Mouse (Mus musculus): ENCODE measurements at regions not wholly inside any gene's neighbourhood (a gene's known extent, or its start where the extent isn't known, plus 50 kb on each side); places are given as distances from the start of the nearest gene placed in this dataset.

- H3K9me3 ChIP-seq (ENCODE audit: control insufficient read depth, insufficient read depth, low read depth, low read length), result no peaks in the 10 kb centered on the region; the same call in 1 of the 2 replicates
- no peaks in the 10 kb centered on the region for H3K36me3 ChIP-seq (ENCODE audit: control insufficient read depth, insufficient read depth, low read length, poor library complexity, severe bottlenecking)
- H3K4me3 ChIP-seq (ENCODE audit: insufficient read depth in 1 of 2, low read depth in 1 of 2, low read length in 2 of 2, poor library complexity in 1 of 2, severe bottlenecking in 1 of 2), result no peak overlapping the region
- no peak overlapping the region for H3K9ac ChIP-seq (ENCODE audit: insufficient read depth, low read depth, low read length, poor library complexity, severe bottlenecking)
- DNase-seq (ENCODE audit: low read depth, low spot score), result peak; percentile 1
- H3K27ac ChIP-seq (ENCODE audit: insufficient read depth, low read depth, low read length, poor library complexity, severe bottlenecking), result no peak overlapping the region
- in situ Hi-C loops (cut with MboI; ENCODE audit: low sequenced_read_pairs in 2 of 2, unreplicated experiment in 2 of 2), result no loop called here
- no peaks in the 10 kb centered on the region for H3K4me1 ChIP-seq (ENCODE audit: control insufficient read depth in 2 of 2, insufficient read depth in 2 of 2, low read length in 2 of 2, poor library complexity in 1 of 2)
- TF ChIP-seq ZNF384 (IDR thresholded peaks at IDR 0.05; ENCODE audit: low read depth, low read length) (peak; percentile 35; the same call in 1 of the 2 replicates), MAFK (IDR thresholded peaks at IDR 0.05; ENCODE audit: insufficient read depth, low read depth, low read length) (no peak), ZC3H11A (IDR thresholded peaks at IDR 0.05; ENCODE audit: borderline replicate concordance, low read depth, low read length) (no peak)
Measured at GRCm38 (mm10) chr9:11513806-11514496, 609.4 kb upstream of the Cntn5 start.

All from ES-E14 (cell line).